Mouse (Mus musculus): ENCODE measurements around the gene Proser1. TPM values are rescaled to one million over a fixed set of nuclear protein-coding genes. Genes with fewer than 3 reads are reported as not detected.

Gene Proser1
- polyA plus RNA-seq, 1 experiment from 2014 or later: 4.0 TPM

GRCm38 (mm10) chr3:53452351-53452750, 11.1 kb upstream of the Proser1 start:
- H3K27ac ChIP-seq (ENCODE audit: low read depth): no peak overlapping the region
- TF ChIP-seq CTCF (IDR thresholded peaks at IDR 0.05; ENCODE audit: low read depth): no peak
- no peak for TF ChIP-seq EP300 (IDR thresholded peaks at IDR 0.05; ENCODE audit: low read depth)
- H3K4me2 ChIP-seq (ENCODE audit: low read depth, low read length): no peak overlapping the region
- no peaks in the 10 kb centered on the region for H3K9me3 ChIP-seq (ENCODE audit: low read length)
- H3K27me3 ChIP-seq (ENCODE audit: insufficient read depth, low read length): no peaks in the 10 kb centered on the region
- peaks cover 65% of the 10 kb centered on the region for H3K36me3 ChIP-seq (replicated peaks; ENCODE audit: insufficient read depth, low read length)
- H3K4me1 ChIP-seq (ENCODE audit: insufficient read depth): peaks cover 7% of the 10 kb centered on the region; the same call in 1 of the 2 replicates
- no peak overlapping the region for H3K4me3 ChIP-seq (ENCODE audit: low read depth, low read length)
- WGBS (ENCODE audit: insufficient replicate concordance): 81% methylated on average over 10 of the region's 10 CpGs
- no peak overlapping the region for H3K9ac ChIP-seq (replicated peaks)
- no peak for ATAC-seq
- no peak for DNase-seq

GRCm38 (mm10) chr3:53453346-53453745, 10.1 kb upstream of the Proser1 start:
- Histone ChIP-seq H3K4me2 (ENCODE audit: low read depth, low read length) (no peak overlapping the region), H3K4me3 (ENCODE audit: low read depth, low read length) (no peak overlapping the region), H3K9ac (replicated peaks) (no peak overlapping the region), H3K27me3 (ENCODE audit: insufficient read depth, low read length) (no peaks in the 10 kb centered on the region), H3K4me1 (ENCODE audit: insufficient read depth) (peaks cover 7% of the 10 kb centered on the region; the same call in 1 of the 2 replicates), H3K9me3 (ENCODE audit: low read length) (no peaks in the 10 kb centered on the region), H3K27ac (ENCODE audit: low read depth) (no peak overlapping the region), H3K36me3 (replicated peaks; ENCODE audit: insufficient read depth, low read length) (peaks cover 66% of the 10 kb centered on the region)
- no peak for DNase-seq
- WGBS (ENCODE audit: insufficient replicate concordance): 86% methylated on average over 7 of the region's 7 CpGs
- TF ChIP-seq EP300 (IDR thresholded peaks at IDR 0.05; ENCODE audit: low read depth) (no peak), CTCF (IDR thresholded peaks at IDR 0.05; ENCODE audit: low read depth) (no peak)
- no peak for ATAC-seq

DNA sequence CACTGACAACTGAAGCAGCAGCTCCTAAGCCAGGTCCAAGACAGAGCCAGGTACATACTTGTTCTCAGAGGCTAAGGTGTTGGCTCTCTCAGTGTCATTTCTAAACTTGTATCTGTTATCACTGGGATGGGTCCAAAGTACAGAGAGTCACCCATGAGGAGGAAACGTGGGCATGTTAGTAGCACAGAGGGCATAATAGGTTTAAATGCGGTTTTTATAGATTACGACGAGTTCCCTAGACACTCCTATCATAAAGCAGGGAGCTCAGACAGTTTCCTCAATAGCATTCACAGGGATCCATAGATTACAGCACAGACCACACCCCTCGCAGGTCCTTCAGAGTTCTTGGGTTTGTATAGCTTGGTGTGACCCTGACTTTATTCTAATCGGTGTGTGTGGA, 9.5 kb upstream of the Proser1 start:
- Histone ChIP-seq H3K36me3 (replicated peaks; ENCODE audit: insufficient read depth, low read length) (peaks cover 67% of the 10 kb centered on the region), H3K9me3 (ENCODE audit: low read length) (no peaks in the 10 kb centered on the region), H3K9ac (replicated peaks) (no peak overlapping the region), H3K27me3 (ENCODE audit: insufficient read depth, low read length) (no peaks in the 10 kb centered on the region), H3K4me2 (ENCODE audit: low read depth, low read length) (no peak overlapping the region), H3K4me1 (ENCODE audit: insufficient read depth) (peaks cover 7% of the 10 kb centered on the region; the same call in 1 of the 2 replicates), H3K27ac (ENCODE audit: low read depth) (no peak overlapping the region), H3K4me3 (ENCODE audit: low read depth, low read length) (no peak overlapping the region)
- DNase-seq (no peak), ATAC-seq (peak; percentile 58; the same call in 1 of the 2 replicates)
- WGBS (ENCODE audit: insufficient replicate concordance): 73% methylated on average over 6 of the region's 6 CpGs
- no peak for TF ChIP-seq CTCF (IDR thresholded peaks at IDR 0.05; ENCODE audit: low read depth)
- no peak for TF ChIP-seq EP300 (IDR thresholded peaks at IDR 0.05; ENCODE audit: low read depth)

- H3K36me3 ChIP-seq (replicated peaks; ENCODE audit: insufficient read depth, low read length): peaks cover 67% of the 10 kb centered on the region
- peaks cover 7% of the 10 kb centered on the region; the same call in 1 of the 2 replicates for H3K4me1 ChIP-seq (ENCODE audit: insufficient read depth)
- no peak overlapping the region for H3K9ac ChIP-seq (replicated peaks)
- WGBS (ENCODE audit: insufficient replicate concordance): 81% methylated on average over 6 of the region's 6 CpGs
- no peaks in the 10 kb centered on the region for H3K9me3 ChIP-seq (ENCODE audit: low read length)
- H3K4me2 ChIP-seq (ENCODE audit: low read depth, low read length): no peak overlapping the region
- ATAC-seq (no peak), DNase-seq (no peak)
- TF ChIP-seq EP300 (IDR thresholded peaks at IDR 0.05; ENCODE audit: low read depth) (no peak), CTCF (IDR thresholded peaks at IDR 0.05; ENCODE audit: low read depth) (no peak)
- H3K27ac ChIP-seq (ENCODE audit: low read depth): no peak overlapping the region
- no peaks in the 10 kb centered on the region for H3K27me3 ChIP-seq (ENCODE audit: insufficient read depth, low read length)
- H3K4me3 ChIP-seq (ENCODE audit: low read depth, low read length): no peak overlapping the region
Observed at GRCm38 (mm10) chr3:53454561-53454960, 8.9 kb upstream of the Proser1 start.

- Histone ChIP-seq H3K27ac (ENCODE audit: low read depth) (no peak overlapping the region), H3K9ac (replicated peaks) (no peak overlapping the region), H3K9me3 (ENCODE audit: low read length) (no peaks in the 10 kb centered on the region), H3K27me3 (ENCODE audit: insufficient read depth, low read length) (no peaks in the 10 kb centered on the region), H3K4me2 (ENCODE audit: low read depth, low read length) (no peak overlapping the region), H3K4me3 (ENCODE audit: low read depth, low read length) (no peak overlapping the region), H3K36me3 (replicated peaks; ENCODE audit: insufficient read depth, low read length) (peaks cover 68% of the 10 kb centered on the region), H3K4me1 (ENCODE audit: insufficient read depth) (peaks cover 7% of the 10 kb centered on the region; the same call in 1 of the 2 replicates)
- 60% methylated on average over 7 of the region's 7 CpGs for WGBS (ENCODE audit: insufficient replicate concordance)
- ATAC-seq (no peak), DNase-seq (no peak)
- TF ChIP-seq EP300 (IDR thresholded peaks at IDR 0.05; ENCODE audit: low read depth): no peak
- no peak for TF ChIP-seq CTCF (IDR thresholded peaks at IDR 0.05; ENCODE audit: low read depth)
Observed at GRCm38 (mm10) chr3:53454984-53455383, 8.5 kb upstream of the Proser1 start.

GRCm38 (mm10) chr3:53457750-53458149, 5.7 kb upstream of the Proser1 start:
- no peak for ATAC-seq
- H3K36me3 ChIP-seq (replicated peaks; ENCODE audit: insufficient read depth, low read length): peaks cover 48% of the 10 kb centered on the region
- H3K27me3 ChIP-seq (ENCODE audit: insufficient read depth, low read length): no peaks in the 10 kb centered on the region
- H3K4me1 ChIP-seq (ENCODE audit: insufficient read depth): peaks cover 9% of the 10 kb centered on the region; the same call in 1 of the 2 replicates
- no peak overlapping the region for H3K27ac ChIP-seq (ENCODE audit: low read depth)
- 77% methylated on average over 5 of the region's 5 CpGs for WGBS (ENCODE audit: insufficient replicate concordance)
- H3K4me2 ChIP-seq (ENCODE audit: low read depth, low read length): no peak overlapping the region
- H3K4me3 ChIP-seq (ENCODE audit: low read depth, low read length): no peak overlapping the region
- DNase-seq: no peak
- H3K9me3 ChIP-seq (ENCODE audit: low read length): no peaks in the 10 kb centered on the region
- no peak overlapping the region for H3K9ac ChIP-seq (replicated peaks)
- TF ChIP-seq EP300 (IDR thresholded peaks at IDR 0.05; ENCODE audit: low read depth): no peak
- TF ChIP-seq CTCF (IDR thresholded peaks at IDR 0.05; ENCODE audit: low read depth): no peak

Measured in liver, postnatal 0 days (tissue).